Mouse (Mus musculus): ENCODE measurements at regions not wholly inside any gene's neighbourhood (a gene's known extent, or its start where the extent isn't known, plus 50 kb on each side); places are given as distances from the start of the nearest gene placed in this dataset.

GRCm38 (mm10) chr12:12882931-12883553, 58.7 kb downstream of the Mycn start:
- no peak for DNase-seq

GRCm38 (mm10) chr12:12878031-12878430, 63.7 kb downstream of the Mycn start:
- no peak for DNase-seq

GRCm38 (mm10) chr12:12877539-12877938, 64.2 kb downstream of the Mycn start:
- no peak for DNase-seq

DNA sequence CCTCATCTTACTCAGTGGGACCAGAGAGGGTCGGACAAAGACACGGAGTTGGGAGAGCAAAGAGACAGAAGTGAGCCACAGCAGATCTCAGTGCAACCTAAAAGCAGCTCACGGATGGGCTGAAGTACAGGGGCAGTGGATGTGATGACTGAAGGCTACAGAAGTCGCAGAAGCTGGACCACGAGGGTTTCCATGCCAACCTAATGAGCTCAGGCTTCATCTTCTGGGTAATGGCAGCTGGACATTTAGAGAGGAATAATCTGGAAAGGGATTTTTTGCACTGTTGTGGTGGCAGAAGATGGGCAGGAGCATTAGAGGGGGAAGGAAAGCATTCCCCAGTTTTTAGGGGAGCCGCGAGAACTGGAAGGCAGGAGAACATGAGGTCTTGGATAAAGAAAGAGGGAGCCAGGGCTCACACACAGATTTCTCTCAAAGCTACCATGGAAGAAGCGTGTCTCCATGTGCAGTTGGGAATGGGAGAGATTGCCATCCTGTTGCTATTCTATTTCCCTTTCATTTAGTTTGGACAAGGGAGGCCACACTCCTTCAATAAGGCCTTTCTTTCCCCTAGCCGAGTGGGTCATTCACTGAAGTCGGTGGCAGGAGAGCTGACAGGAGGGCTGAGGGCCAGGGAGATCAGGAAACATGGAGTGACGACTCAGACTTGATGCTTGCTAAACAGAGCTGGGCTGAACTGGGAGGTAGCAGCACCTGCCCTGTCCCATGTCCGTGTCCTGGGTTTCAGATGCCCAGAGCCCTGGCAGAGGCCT, 65.6 kb downstream of the Mycn start:
- DNase-seq = no peak

- DNase-seq = no peak
These were observed 68.2 kb downstream of the Mycn start for GRCm38 (mm10) chr12:12873551-12873950.

- no peak for DNase-seq
These were observed 68.7 kb downstream of the Mycn start for GRCm38 (mm10) chr12:12872974-12873373.

DNA sequence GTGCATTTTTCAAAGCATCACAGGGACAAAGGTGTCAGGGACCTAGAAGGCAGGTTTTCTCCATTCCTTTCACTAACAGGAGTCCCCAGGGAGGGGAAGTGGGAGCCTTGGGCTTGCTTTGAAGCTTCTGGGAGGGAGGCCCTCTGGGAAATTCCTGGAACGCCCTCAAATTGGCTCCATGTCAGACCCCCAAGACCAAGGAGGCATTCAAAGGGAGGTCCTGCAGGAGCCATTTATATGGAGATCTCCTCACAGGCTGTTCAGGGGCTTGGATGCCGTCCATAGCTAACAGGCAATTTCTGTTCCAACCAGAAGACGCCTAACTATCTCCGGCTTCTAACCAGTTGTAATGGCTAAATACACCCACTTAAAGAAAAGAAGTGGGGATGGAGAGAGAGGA, 70.4 kb downstream of the Mycn start:
- DNase-seq = no peak

GRCm38 (mm10) chr12:12866590-12866989, 75.1 kb downstream of the Mycn start:
- no peak for DNase-seq

GRCm38 (mm10) chr12:12850681-12851080, 91.0 kb downstream of the Mycn start:
- DNase-seq = no peak

DNA sequence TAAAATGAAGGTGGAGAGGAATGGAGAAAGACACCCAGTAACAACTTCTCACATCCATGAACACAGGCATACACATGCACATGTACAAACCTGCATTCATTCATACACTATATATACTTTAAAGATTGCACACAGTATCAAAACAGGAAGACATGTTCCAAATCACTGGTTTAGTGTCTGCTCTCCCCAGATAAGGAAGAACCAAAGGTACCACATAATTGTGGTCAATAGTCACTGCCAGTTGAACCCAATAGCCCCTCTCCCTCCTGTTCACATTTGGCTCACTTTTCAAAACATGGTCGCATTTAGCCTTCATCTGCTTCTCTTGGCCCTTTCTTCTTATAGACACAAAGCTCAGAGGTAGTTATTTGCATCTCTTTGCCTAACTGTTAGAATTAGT, 95.0 kb downstream of the Mycn start:
- no peak for DNase-seq

DNA sequence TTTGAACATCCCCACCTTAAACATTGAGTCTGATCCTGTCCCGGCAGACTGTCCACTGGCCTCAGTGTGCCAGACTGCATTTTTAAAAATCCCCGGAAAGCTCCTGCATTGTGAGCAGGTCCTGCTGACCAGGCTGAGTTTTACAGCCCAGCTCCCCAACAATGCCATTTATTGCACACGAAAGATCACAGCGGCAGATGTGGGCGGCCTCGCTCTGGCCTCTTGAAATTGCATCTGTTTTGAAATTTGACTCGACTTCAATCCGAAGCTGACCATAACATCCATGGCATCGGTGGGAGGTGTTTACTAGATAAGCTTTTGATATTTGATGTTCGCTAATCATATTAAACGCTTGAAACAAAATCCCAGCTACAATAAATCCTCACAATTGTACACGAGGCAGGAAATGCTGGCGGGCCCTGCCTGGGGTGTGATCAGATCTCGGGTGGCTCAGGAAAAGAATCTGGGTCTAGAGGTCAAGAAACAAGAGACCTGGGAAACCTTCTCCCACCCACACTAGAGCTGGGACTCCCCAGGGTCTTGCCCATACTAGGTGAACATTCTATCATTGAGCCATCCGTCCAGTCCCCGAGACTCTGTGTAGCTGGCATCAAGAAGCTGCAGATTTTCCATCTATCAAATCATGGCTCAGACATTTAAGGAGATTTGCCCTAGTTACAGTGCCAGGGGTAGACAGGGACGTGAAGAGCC, 99.3 kb downstream of the Mycn start:
- no peak for DNase-seq

DNA sequence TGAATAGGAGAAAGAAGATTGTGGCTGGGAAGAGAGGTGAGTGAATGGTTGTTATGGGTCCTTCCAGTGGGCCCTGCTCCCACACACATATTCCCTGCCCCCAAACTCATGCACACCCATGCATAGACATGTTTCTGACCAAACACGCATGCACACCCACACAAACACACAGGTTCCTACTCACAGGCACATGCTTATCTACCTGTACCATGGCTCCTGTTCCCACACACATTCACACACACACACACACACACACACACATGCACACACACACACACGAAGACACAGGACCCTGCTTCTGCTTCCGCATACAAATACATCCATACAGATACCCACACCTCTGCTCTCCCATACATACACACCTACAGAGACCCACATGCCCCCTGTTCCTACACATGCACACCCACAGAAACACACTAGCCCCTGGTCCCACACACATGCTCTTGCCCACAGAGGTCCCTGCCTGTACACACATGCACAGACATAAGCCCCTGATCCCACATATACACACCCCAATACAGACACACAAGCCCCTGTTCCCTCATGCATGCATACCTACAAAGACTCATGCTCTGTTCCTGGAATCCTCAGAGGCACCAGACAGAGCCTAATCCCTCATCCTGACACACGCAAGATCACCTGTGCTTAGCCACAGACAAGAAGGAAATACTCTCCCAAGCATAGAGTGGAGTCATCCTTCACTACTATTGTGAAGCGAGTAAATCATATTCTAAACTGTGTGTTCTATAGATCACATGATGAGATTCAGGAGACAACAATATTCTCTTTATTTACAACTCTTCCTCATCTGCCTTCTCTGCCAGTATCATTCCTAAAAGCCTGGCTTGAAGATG, 100.1 kb downstream of the Mycn start:
- DNase-seq = no peak

- DNase-seq = peak; percentile 9 to 24
These were observed 100.9 kb downstream of the Mycn start for GRCm38 (mm10) chr12:12840661-12841384.

GRCm38 (mm10) chr12:12837775-12838174, 103.9 kb downstream of the Mycn start:
- DNase-seq = no peak

GRCm38 (mm10) chr12:12827821-12828641, 113.7 kb downstream of the Mycn start:
- DNase-seq = no peak

GRCm38 (mm10) chr12:12827379-12827778, 114.3 kb downstream of the Mycn start:
- no peak for DNase-seq

DNA sequence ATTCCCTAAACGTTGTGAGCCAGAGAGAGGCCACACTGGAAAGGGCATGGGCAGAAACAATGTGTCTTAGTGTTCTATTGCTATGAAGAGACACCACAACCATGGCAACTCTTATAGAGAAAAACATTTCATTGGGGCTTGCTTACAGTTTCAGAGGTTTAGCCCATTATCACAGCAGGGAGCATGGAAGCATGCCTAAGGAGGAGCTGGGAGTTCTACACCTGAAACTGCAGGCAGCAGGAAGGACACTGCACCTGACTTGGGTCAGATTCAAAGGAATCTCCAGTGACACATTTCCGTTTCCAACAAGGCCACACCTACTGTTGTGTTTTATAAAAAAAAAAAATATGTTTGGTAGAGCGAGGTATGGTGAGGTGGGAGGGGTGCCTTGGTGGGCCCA, 115.3 kb downstream of the Mycn start:
- DNase-seq = no peak

DNA sequence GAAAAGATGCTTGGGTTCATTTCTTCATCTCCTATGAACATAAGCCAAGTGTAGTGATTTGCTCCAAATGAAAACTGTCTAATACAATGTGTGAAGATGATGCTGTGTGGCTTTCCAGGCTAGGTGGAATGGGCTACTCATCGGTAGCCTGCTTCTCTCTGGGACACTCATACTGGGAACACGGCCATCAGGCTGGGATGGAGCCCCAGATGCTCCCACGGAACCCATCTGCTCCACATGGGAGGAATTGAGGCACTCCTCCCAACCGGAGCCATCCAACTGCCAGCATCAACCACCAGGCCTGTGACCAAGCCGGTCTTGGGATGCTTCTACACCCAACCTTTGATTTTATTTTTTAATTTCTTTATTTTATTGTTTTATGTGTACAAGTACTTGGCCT, 115.9 kb downstream of the Mycn start:
- DNase-seq = no peak

DNA sequence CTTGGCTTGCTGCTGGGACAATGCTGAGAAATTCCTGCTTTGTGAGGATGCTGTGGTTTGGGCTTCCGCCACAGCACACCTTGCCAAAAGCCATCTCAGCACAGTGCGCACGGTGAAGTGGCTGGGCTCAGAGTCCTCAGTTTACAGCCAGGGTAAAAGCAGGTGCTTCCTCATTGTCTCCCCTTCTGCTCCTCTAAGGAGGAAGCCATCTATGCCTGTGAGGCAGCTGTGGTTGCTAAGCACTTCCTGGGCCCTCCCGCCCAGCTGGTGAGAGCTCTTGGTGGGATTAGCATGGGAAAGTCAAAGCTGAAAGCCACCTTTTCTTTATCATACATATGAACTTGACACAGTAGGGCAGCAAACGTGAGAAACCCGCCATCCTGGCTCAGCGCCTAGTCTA, 120.2 kb downstream of the Mycn start:
- no peak for DNase-seq

- no peak for DNase-seq
These were observed 120.9 kb downstream of the Mycn start for GRCm38 (mm10) chr12:12820668-12821351.

- DNase-seq = no peak
These were observed 122.0 kb downstream of the Mycn start for GRCm38 (mm10) chr12:12819746-12820145.
